Mouse (Mus musculus) ES-E14 (cell line): ENCODE results near the gene Aqr. TPM values are rescaled to one million over a fixed set of nuclear protein-coding genes. Genes with fewer than 3 reads are reported as not detected.

Source experiments
- DNase-seq: peaks from one replicate; pipeline ENCODE4 v3.0.0-alpha.2; 2013; ENCODE audit warnings: low read depth, low spot score
- H3K27ac ChIP-seq: 2 replicates; pipeline ENCODE4 v1.5.1; 2012; ENCODE audit warnings: low read depth, mild to moderate bottlenecking, low read length, moderate library complexity, mixed read lengths; ENCODE audit not compliant: poor library complexity, insufficient read depth, severe bottlenecking
- H3K36me3 ChIP-seq: 2 replicates; pipeline ENCODE4 v1.6.1; 2012; ENCODE audit warnings: mild to moderate bottlenecking, low read length, moderate library complexity, mixed read lengths; ENCODE audit not compliant: control insufficient read depth, poor library complexity, insufficient read depth, severe bottlenecking
- H3K4me1 ChIP-seq, 2 experiments: fragments of 150-350 bp in 1 of 2; sonication (generic) in 1 of 2; 2 replicates each; pipeline ENCODE4 v1.6.1; 2012; ENCODE audit warnings: low read length in 2 of 2, mild to moderate bottlenecking in 1 of 2, mixed read lengths in 1 of 2; ENCODE audit not compliant: control insufficient read depth in 2 of 2, insufficient read depth in 2 of 2, poor library complexity in 1 of 2
- H3K4me3 ChIP-seq, 2 experiments: fragments of 150-350 bp in 1 of 2; sonication (generic) in 1 of 2; 2 replicates each; pipeline ENCODE4 v1.5.1; 2012; ENCODE audit warnings: low read length in 2 of 2, low read depth in 1 of 2, mild to moderate bottlenecking in 1 of 2, mixed read lengths in 1 of 2; ENCODE audit not compliant: insufficient read depth in 1 of 2, poor library complexity in 1 of 2, severe bottlenecking in 1 of 2
- H3K9ac ChIP-seq: 2 replicates; pipeline ENCODE4 v1.6.1; 2012; ENCODE audit warnings: low read depth, mild to moderate bottlenecking, low read length, mixed read lengths; ENCODE audit not compliant: poor library complexity, insufficient read depth, severe bottlenecking
- H3K9me3 ChIP-seq: fragments of 150-350 bp; sonication (generic); 2 replicates; pipeline ENCODE4 v1.6.1; 2012; ENCODE audit warnings: low read depth, mild to moderate bottlenecking, low read length; ENCODE audit not compliant: control insufficient read depth, insufficient read depth
- CHD2 ChIP-seq: IDR thresholded peaks from 2 replicates; pipeline ENCODE4 v1.6.1; 2014; ENCODE audit warnings: mild to moderate bottlenecking, low read depth, low read length, inconsistent platforms
- HCFC1 ChIP-seq: IDR thresholded peaks from 2 replicates; pipeline ENCODE4 v1.6.1; 2012; ENCODE audit warnings: low read length, inconsistent platforms, borderline replicate concordance; ENCODE audit not compliant: insufficient read depth
- MAFK ChIP-seq: IDR thresholded peaks from 2 replicates; pipeline ENCODE4 v1.6.1; 2014; ENCODE audit warnings: mild to moderate bottlenecking, low read depth, low read length, inconsistent platforms; ENCODE audit not compliant: insufficient read depth
- ZC3H11A ChIP-seq: IDR thresholded peaks from 2 replicates; pipeline ENCODE4 v1.6.1; 2012; ENCODE audit warnings: low read depth, mild to moderate bottlenecking, inconsistent platforms, low read length, borderline replicate concordance
- ZNF384 ChIP-seq: IDR thresholded peaks from 2 replicates; pipeline ENCODE4 v1.6.1; 2012; ENCODE audit warnings: low read depth, low read length, inconsistent platforms
- in situ Hi-C, 2 experiments: fragments of 600-800 bp; cut with MboI; formaldehyde crosslinking; loops; one replicate each; pipeline ENCODE4 v1.15.1; 2025; ENCODE audit warnings: low sequenced_read_pairs in 2 of 2, inconsistent platforms in 1 of 2; ENCODE audit not compliant: unreplicated experiment in 2 of 2
- total RNA-seq: library from RNA; depleted of rRNA; stranded (reverse); fragments of 300-350 nt; gene quantifications from 2 replicates; pipeline ENCODE4 v1.2.3, GENCODE M21; 2012

Gene Aqr
- total RNA-seq, 1 experiment: 80.2 TPM

GRCm38 (mm10) chr2:114146864-114147458 is 39.9 kb downstream of the Aqr start:
- in situ Hi-C loops: loop anchor here in 1 of 2 experiments (25.0 kb wide), 1 partner anchor 310 kb away; the partner anchor contains the start of genes Arhgap11a and Scg5
- no peaks in the 10 kb centered on the region for H3K9me3 ChIP-seq
- TF ChIP-seq CHD2 (no peak), MAFK (no peak), ZC3H11A (no peak)
- no peak overlapping the region for H3K4me3 ChIP-seq
- no peak for DNase-seq
- no peak overlapping the region for H3K27ac ChIP-seq
- peaks cover 30% of the 10 kb centered on the region for H3K36me3 ChIP-seq
- H3K4me1 ChIP-seq: no peaks in the 10 kb centered on the region
- no peak overlapping the region for H3K9ac ChIP-seq

DNA sequence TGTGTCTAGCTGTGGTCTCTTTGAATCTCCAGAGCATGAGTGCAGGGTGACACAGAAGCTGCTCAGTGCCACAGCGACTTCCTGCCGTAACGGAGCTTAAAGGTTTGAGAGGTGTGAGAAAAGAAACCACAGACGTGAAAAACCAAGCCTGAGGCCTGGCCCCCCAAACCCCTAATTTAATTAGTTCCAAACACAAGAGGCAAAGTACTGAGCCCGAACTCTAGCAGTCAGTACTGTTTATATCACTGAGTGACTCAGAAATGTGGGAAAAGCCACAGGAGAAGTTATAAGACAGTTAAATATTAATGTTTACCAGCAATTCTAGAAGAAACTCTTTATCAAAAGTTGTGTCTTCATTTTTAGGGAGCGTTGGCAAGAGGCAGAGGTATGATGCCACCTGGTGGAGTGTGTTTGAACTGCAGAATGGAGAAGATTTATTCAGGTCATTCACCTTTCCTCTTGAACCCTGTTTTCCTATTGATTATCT is 41.5 kb downstream of the Aqr start:
- peak; percentile 48 for DNase-seq
- peaks cover 40% of the 10 kb centered on the region for H3K36me3 ChIP-seq
- in situ Hi-C loops: loop anchor here in 1 of 2 experiments (25.0 kb wide), 1 partner anchor 308 kb away; the partner anchor contains the start of genes Arhgap11a and Scg5
- TF ChIP-seq HCFC1 (no peak), ZC3H11A (0 out of 2 replicates have a peak, but pooled peaks have one; percentile 18), ZNF384 (no peak), MAFK (no peak), CHD2 (no peak)
- H3K9me3 ChIP-seq: no peaks in the 10 kb centered on the region
- H3K9ac ChIP-seq: no peak overlapping the region
- H3K27ac ChIP-seq: no peak overlapping the region
- no peak overlapping the region for H3K4me3 ChIP-seq
- H3K4me1 ChIP-seq: no peaks in the 10 kb centered on the region

DNA sequence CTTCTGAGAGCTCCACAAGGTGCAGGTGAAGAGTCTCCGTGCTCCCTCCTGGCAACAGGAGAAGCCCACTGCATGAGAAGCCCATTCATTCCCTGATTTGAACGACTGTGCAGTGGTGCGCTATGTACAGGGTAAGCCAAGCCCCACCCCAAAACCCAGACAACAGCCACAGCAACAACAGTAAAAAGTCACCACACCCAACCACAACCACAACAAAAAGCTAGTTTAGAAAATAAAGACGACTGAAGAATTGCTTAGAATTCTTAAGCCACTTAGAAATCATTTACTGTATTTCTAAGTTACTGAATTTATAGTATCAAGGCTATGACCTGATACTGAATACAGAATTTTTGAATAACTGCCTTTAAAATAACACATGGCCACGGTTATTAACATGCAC is 41.9 kb downstream of the Aqr start:
- Histone ChIP-seq H3K36me3 (peaks cover 40% of the 10 kb centered on the region), H3K4me3 (no peak overlapping the region), H3K9me3 (no peaks in the 10 kb centered on the region), H3K27ac (no peak overlapping the region), H3K9ac (no peak overlapping the region), H3K4me1 (no peaks in the 10 kb centered on the region)
- in situ Hi-C loops: loop anchor here in 1 of 2 experiments (25.0 kb wide), 1 partner anchor 308 kb away; the partner anchor contains the start of genes Arhgap11a and Scg5
- TF ChIP-seq CHD2 (no peak), ZC3H11A (no peak), ZNF384 (no peak)
- DNase-seq: no peak

DNA sequence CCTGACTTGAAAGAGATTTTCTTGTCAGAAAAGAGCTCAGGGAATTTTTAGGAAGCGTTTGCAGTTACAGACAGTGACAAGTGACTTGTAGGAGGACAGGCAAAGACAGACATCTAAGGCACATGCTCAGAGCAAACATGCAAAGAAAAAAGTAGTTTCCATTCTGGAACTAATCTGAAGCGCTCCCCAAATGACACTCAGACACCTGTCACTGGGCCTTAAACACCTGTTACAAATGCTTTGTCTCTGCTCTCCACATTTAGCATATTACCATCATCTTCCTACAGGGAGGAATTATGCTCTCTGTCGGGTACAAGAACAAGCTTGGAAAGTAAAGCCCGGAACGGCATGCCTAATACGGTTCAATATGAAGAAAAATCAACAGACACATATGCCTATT is 43.0 kb downstream of the Aqr start:
- H3K4me1 ChIP-seq: no peaks in the 10 kb centered on the region

More for the DNA sequence above, 43.0 kb downstream of the Aqr start:
- Histone ChIP-seq H3K9ac (no peak overlapping the region), H3K4me3 (no peak overlapping the region), H3K36me3 (peaks cover 42% of the 10 kb centered on the region), H3K9me3 (no peaks in the 10 kb centered on the region), H3K27ac (no peak overlapping the region)
- in situ Hi-C loops: loop anchor here in 1 of 2 experiments (25.0 kb wide), 1 partner anchor 307 kb away; the partner anchor contains the start of genes Arhgap11a and Scg5
- no peak for DNase-seq
- TF ChIP-seq MAFK: no peak
- no peak for TF ChIP-seq CHD2
- TF ChIP-seq ZNF384: no peak
- TF ChIP-seq HCFC1: no peak
- no peak for TF ChIP-seq ZC3H11A
